Mouse (Mus musculus): ENCODE results near the gene Rhcg.

DNA sequence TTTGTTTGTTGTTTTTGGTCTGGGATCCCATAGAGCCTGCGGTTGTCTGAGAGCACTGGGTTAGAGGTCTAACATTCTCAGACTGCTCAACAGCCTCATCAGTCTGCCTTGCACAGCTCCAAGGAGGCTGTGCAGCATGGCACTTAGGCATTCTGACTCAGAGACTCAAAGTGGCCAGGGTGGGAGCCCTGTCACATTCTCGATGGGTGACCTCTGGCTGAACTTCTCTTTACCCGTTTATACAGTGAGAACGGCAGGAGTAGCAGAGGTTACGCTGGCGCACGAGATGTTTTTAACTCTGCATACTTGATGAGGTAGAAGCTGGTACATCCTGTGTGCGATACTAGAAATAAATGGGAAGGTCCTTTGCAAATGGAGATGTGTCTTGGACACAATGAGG lies 5.6 kb upstream of the Rhcg start:
- TF ChIP-seq ZC3H11A (IDR thresholded peaks at IDR 0.05; ENCODE audit: borderline replicate concordance, low read depth, low read length): no peak
- no peak for TF ChIP-seq MAFK (IDR thresholded peaks at IDR 0.05; ENCODE audit: insufficient read depth, low read depth, low read length)
- TF ChIP-seq CHD2 (IDR thresholded peaks at IDR 0.05; ENCODE audit: low read depth, low read length): no peak
